Mouse (Mus musculus) regulatory T cell (primary cell): ENCODE measurements around the gene Polr3b.

Experiments used
- in situ Hi-C: fragments of 300-600 bp; cut with MboI, MseI; formaldehyde crosslinking; loops from one replicate; pipeline ENCODE4 v1.15.1; 2025; ENCODE audit warnings: high pct_unique_total_duplicates

The Polr3b gene

DNA sequence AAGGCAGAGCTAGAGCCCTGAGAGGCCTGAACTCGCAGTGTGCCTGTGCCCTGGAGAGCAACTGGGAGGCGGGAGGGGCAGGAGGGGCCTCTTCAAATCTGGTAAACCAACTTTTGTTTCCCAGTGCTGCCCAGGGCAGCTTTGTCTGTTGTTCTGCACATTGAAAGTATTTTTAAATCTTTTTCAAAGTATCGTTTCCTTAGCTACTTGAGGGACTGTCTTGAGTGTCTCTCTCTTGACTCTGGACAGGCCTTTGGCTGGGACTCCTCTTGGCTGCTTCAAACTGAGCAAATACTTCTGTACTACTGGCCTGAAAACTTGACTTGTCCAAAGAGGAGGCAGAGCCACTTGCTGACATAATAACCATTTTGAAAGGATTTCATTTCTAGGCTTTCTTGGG lies 11.3 kb upstream of the Polr3b start:
- in situ Hi-C loops = no loop called here

DNA sequence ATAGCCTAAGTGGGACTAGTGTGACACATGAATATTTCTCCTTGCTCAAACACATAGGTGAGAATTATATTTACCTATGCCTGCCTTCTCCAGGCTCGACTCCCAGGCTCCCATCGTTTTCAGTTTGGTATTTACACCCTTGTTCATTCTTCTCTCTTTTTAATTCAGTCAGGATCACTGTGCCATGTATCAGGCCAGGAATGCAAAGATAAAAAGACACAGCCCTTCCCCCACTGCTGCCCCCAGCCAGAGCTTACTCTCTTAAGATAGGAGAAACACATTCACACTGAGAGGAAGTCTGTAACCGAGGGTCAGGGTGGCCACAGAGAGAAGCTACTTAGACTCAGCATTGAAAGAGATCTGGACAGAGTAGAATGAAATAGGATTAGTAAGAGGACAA lies 10.4 kb upstream of the Polr3b start:
- in situ Hi-C loops = no loop called here

DNA sequence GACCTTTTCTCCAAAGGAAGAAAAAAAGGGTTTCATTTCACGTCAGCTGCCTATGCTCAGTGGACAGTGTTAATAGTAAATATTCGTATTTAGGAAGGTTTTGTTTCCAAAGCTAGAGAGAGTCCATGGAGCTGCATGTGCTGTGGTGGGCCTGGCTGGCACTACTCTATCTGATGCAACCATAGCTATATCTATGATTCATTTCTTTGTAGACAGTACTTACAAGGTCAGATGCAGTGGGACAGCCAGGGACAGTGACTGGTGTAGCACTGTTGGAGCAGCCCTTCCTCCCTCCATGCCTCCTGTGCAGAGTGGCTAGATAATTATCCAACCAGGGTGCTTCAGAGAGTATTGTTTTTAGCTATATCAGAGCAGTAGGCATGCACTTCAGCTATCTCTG lies 9.8 kb upstream of the Polr3b start:
- in situ Hi-C loops = no loop called here

DNA sequence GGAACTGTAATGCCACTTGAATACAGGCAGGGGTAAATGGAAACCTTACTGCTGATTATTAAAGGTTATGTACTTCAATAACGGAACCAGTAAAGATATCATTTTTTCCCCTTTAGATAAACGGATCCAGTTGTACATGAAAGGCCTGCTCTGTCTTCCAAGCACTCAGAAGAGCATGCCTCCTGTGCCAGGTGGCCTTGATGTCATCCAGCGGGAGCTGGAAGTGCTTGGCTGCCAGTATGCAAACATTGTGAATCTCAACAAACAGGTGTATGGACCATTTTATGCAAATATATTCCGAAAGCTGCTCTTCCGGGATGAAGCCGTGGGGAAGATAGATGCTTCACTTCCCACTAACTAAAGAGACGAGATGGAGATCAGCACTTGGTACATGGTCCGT lies 8.7 kb upstream of the Polr3b start:
- in situ Hi-C loops = no loop called here

DNA sequence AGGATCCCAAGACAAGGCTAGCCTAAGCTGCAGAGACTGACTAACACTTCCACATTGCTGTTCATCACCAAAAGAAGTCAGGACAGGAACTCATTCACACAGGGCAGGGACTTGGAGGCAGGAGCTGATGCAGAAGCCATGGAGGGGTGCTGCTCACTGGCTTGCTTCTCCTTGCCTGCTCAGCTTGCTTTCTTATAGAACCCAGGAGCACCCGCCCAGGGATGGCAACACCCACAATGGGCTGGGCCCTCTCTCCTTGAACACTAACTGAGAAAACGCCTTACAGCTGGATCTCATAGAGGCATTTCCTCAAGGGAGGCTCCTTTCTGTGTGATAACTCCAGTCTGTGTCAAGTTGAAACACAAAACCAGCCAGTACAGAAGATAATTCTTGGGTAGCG lies 7.0 kb upstream of the Polr3b start:
- in situ Hi-C loops = no loop called here

DNA sequence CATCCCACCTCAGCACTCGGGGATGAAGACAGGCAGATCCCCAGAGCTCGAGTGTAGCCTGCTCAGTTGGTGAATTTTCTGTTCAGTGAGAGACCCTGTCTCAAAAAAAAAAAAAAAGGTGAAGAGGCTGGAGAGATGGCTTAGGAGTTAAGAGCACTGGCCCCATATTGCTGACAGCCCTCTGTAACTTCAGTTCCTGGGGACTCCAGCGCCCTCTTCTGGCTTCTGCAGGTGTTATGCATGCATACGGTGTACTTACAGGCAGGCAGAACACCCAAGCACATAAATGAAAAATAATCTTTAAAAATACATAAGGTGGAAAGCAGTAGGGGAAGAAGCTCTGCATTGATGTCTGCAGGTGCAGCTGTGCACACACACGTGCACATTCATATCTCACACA lies 9.1 kb downstream of the Polr3b start:
- in situ Hi-C loops = loop anchor here (5.0 kb wide), 1 partner anchor 276 kb away; no protein-coding TSS in a partner anchor

DNA sequence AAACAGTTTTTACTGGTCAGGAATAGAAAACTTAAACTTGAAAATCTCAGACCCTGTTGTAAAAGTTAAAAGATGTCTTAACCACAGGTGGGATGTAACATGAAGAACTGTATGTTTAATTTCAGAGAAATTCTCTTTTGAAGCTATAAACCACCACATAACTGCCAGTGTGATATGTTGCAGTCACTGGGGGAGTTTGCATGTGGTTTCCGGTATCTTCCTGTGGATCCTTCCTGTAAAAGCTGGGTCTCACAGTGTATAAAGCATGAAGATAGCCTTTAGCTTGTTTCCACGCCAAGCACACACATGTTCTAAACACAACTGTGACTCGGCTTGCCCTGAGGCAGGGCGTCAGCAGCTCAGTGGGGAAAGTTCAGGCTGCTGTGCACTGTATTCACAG lies 9.9 kb downstream of the Polr3b start:
- in situ Hi-C loops = loop anchor here (5.0 kb wide), 1 partner anchor 275 kb away; no protein-coding TSS in a partner anchor

DNA sequence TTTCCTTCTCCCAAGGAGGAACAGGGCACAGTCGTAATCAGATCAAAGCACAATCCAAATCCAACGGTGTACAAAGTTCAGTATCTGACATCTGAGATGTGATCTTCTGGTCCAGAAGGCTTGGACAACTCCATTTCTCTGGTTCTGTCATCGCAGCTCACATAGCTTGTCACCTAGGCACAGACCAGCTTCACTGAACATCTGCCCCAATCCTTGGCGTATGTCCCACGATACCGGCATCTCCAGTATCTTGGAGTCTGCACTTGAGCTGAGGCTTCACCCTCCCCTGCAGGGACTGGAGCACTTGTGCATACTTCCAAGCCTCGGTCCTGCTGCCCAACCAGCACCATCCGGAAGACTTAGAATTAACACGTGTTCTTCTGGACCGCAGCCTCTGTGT lies 14.6 kb downstream of the Polr3b start:
- in situ Hi-C loops = no loop called here

DNA sequence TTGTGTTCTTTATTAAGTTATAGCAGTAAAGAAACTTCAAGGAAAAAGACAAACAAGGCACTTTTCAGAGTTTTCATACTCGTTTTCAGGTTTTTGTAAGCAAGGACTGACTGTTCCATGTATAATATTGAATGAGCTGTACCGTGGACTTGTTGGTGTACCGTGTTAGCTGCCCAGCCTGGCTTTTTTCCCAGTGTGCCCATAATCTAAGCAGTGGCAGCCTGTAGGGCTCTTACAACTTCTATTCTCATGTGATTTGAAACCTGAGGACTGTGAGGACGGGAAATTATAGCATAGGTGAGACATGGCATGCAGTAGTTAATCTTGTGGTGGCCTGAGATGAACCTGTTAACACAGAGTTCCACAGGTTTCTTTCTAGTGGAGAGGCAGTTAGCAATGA lies 16.3 kb downstream of the Polr3b start:
- in situ Hi-C loops = no loop called here

DNA sequence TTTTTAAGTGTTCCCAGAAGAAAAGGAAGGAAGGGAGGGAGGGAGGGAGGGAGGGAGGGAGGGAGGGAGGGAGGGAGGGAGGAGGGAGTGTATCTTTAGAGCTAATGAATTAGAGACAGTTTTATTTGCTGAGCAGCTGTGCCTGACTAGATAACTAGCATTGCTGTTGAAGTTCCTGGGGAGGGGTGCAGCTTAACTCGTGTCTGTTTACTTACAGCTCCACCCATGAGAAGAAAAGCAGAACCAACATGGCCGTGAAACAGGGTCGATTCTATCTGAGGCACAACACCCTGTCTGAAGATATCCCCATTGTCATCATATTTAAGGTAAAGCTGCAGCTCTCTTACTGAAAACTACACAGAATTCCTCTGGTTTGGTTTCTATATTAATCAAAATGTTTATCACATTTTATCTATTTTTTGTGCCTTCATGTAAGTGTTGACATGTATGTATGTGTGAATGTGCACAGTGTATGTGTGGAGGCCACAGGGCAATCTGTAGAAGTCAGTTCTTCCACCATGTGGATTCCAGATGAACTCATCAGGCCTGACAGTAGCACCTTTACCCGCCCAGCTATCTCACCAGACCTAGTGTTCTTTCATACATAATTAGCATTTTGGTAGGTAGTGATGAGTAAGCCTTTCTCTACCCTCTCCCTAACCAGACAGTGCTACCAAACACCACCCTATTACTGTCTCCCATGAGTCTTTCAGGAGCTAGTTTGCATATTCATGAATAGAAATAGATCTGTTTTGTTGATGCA lies 17.6 kb downstream of the Polr3b start:
- in situ Hi-C loops = no loop called here

DNA sequence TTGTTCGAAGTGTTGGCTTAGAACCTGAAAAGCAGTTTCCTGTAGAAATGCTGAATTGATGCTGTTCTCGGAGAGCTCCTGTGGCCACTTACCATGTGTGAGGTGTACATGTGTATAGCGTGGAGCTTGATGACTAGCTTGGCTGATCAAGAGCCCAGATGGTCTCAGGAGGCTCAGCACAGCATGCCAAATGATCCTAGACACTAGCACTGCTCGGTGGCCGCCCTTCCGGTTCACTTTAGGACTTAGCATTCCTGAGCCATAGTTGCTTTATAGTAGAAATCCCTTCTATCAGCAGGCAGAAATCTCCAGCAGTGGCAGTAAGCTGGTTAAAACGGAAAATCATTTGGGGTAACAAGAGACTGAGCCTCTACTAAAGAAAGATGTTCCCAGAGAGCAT lies 18.8 kb downstream of the Polr3b start:
- in situ Hi-C loops = no loop called here

DNA sequence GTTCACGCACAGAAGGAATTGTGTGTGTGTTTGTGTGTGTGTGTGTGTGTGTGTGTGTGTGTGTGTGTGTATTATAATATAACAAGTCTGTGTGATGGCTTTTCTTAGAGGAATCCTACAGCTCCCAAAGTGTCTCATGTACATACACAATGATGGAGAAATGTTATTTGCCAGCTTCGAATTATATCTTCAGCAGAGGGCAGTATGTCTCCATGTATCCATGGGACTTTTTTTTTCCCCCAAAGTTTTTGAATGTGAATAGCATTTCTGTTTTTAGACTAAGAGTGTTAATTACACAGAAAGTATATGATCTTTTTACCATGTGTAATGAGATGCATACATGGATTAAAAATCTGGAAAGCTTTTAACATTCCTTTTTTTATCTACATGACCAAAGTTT lies 19.5 kb downstream of the Polr3b start:
- in situ Hi-C loops = no loop called here

DNA sequence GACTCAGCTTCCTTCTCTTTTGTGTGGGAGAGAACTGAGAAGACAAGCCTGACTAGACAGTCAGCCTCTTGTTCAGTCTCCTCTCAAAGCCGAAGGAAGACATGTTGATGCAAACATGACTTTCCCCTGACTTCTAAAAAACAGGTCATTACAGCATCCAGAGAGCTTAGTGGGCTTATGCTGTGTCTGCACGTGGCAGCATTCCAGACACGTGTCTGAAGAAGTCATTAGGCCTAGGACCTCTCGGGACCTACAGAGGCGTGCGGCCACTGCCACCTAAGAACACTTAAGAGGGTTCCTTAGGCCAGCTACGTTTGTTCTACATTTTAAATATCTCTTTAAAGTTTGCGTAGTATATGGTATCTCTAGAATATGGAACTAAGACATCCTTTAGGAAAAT lies 23.8 kb downstream of the Polr3b start:
- in situ Hi-C loops = no loop called here

DNA sequence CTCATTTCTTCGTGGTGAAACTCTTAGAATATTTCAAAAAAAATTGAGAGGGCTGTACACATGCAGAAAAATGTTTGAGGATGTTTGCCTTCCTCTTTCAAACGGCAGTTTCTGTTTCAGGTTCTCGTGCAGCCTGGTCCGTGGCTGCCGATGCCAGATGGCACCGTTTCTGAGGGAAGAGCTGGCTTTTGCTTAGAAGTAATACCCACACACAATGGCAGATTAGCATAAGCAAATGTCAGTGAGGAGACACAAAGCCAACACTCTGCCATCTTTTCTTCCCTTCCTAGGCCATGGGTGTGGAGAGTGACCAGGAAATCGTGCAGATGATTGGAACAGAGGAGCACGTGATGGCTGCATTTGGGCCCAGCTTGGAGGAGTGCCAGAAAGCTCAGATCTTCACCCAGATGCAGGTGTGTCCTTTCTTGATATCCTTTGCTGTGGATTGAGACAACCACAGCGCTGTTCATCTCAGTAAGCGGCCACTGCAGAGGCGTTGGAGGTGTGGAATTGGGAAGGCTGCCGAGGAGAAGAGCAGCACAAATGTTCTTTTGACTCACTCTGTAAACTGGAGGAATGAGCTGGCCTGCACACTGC lies 24.5 kb downstream of the Polr3b start:
- in situ Hi-C loops = no loop called here

DNA sequence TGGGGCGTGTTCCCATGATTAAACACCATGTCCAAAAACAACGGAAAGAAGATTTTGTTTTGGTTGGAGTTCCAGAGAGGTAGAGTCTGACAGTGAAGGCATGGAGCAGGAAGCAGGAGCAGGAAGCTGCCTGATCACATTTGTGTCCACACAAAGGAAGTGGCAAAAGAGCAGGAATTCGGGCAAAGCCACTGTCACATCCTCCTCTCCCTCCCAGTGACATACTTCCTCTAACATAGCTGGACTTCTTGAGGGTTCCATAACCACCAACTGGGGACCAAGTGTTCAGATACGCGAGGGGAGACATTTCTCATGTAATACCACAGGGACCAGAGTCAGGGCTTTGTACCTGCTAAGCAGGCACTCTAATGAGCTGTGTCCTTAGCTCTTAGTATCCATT lies 25.2 kb downstream of the Polr3b start:
- in situ Hi-C loops = no loop called here

DNA sequence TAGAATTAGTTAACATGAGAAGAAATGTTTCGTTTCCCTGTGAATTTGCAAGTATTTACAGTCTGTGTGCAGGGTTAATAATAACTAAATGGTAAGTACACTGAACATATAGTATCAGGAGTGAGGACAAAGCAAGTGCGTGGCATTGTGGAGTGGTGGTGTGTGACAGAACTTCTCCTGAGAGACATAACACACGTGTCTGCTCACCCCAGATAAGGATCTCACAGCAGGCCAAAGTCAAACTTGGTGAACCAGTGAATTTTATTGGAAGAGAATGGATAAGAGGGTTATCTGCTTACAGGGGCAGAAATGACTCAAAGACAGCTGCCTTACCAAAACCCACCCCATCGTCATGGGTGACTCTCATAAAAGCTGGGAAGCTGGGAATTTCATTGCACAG lies 26.8 kb downstream of the Polr3b start:
- in situ Hi-C loops = no loop called here

DNA sequence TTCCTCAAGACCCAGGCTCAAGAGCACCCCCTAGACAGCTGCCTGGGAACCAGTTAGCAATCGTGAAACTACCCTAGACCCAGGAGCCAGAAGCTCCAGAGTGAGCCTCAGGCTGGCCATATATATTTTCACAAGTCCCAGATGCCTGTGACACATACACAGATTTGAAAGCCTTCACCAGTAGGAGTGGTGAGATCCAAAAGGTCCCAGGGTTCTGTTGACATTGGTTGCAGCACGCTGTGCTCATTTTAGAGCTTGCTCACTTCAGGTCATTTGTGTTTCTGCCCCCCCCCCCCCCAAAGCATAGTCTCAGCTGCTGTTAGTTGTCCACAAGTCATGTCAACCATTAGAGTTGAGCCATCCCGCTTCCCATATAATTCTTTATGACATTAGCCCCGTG lies 31.9 kb downstream of the Polr3b start:
- in situ Hi-C loops = no loop called here

DNA sequence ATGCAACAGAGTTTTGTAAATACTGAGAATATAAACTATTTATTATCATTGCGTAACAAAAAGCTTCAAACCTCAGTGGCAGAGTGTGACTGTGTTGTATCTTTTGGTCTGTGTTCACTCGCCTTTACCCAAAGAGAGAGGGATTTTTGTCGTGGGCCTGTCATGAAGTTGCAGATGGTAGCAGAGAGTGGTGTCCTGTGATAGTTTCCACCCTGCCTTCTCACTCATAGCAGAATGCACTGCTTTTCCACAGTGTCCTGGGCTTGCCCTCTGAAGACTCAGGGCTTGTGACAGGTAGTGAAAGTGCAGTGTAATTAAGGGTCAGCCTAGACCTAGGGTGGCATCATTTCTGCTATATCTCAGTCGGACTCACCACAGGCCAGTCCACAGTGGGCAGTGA lies 32.6 kb downstream of the Polr3b start:
- in situ Hi-C loops = no loop called here

DNA sequence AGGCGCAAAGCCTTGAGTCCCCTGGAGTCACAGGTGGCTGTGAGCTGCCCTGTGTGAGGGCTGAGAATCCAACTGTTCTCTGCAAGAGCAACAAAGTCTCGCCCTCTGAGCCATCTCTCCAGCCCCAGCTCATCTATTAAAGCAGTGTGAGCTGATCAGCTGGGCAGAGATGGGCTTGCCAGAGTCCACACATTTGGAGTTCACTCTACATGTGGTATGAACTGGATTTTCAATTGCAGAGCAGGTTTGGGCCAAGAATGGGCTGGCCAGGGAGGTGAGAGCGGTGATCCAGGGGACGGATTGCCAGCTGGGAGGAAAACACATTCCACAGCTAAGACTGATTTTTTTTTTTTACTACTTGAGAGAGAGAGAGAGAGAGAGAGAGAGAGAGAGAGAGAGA lies 34.5 kb downstream of the Polr3b start:
- in situ Hi-C loops = no loop called here

DNA sequence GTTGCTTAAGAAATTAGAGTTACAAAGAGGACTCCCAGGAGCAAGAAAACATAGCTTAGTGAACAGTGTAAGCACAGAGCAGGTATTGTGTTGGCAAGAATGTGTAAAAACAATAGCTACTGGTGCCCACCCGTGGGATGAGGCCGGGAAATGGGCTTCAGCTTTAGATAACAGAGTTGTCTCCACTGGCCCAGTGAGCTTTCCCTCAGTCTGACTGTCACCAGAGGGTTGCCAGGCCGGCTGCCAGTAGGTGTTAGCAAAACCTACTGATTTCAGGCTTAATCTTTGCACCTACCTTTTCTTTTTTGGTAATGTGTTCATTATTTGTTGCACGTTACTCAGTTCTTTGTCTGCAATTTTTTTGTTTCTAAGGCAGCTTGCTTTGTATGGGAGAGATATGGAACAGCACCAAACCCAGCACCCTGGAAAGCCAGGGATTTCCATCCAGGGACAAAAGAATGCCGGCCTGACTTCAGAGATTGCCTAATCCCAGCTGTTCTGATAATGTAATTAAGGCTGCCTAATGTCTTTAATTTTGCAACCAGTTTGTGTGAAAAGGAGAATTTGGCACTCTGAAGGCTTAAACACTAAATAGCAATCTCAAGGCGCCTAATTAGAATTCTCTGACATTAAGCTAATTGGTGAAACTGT lies 35.5 kb downstream of the Polr3b start:
- in situ Hi-C loops = no loop called here

DNA sequence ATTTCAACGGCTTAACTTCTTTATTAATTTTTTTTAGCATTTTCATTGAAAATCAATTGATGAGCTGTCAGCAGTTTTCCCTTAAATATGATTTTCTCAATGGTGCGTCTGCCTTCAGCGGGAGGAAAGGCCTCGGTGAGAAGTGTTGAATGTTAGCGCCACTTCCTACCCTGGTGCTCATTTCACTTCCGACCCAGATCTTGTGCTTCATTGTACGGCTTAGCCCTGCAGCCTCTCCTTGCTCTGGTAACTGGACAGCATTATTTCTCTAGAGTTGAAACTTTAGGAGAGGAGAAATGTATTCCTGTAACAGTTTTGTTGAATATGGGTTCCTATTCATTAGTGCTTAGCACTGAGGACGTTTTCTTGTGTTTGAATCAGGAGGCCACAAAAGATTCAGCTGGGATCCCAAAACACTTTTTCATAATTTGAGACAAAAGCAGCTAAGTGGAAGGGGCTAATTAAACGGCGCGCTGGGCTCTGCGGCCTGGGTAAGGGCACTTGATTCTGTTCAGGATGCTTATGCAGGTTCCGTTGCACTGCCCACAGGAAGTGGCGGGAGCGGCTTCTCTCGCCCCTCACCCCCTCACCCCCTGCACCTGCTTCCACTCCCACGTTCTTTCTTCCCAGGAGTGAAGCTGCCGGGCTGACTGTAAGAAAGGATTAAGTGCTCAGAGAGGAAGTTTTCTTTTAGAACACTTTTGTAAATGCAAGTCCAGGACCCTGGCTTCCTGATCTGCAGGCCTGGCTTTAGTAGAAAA lies 36.2 kb downstream of the Polr3b start:
- in situ Hi-C loops = no loop called here

DNA sequence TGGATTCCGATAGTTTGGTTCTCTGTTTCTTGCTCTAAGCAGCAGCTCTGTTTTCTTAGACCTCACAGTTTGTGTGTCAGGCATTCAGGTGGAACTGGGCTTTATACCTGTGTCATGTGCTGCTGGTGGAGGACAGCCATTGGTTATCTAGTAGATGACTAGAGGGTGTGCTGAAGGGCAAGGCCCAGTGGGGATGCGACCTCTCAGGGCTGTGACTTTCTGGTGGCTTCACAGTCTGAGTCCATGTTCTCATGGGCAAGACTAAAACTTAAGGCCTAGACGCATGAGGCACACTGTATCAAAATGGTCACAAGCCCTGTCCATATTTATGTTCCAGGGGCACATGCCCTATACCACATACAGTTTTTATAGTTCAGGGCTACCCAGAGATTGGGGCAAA lies 37.2 kb downstream of the Polr3b start:
- in situ Hi-C loops = no loop called here
